Mouse (Mus musculus): ENCODE data around the gene Cap1. TPM values are rescaled to one million over a fixed set of nuclear protein-coding genes. Genes with fewer than 3 reads are reported as not detected.

Cap1 gene
- 16.2 and 18.1 TPM in 2 replicates for polyA plus RNA-seq (2021; fragmentation: Nextera tagmentation)
- long read RNA-seq, experiment 1, partial matches to known transcripts, result 3 of 17 reads
- long read RNA-seq, experiment 1, other reads (novel, unspliced or antisense), result 6 of 17 reads
- long read RNA-seq, experiment 2, transcript Cap1-201 (13 exons, 2,620 nt), result minor isoform, 5 of 42 reads
- long read RNA-seq, experiment 2, transcript Cap1-203 (13 exons, 2,768 nt), result minor isoform, 7 of 42 reads
- long read RNA-seq, experiment 2, transcript Cap1-202 (13 exons, 2,737 nt), result major isoform, 11 of 42 reads
- long read RNA-seq, experiment 2, partial matches to known transcripts, result 11 of 42 reads
- long read RNA-seq, experiment 2, other reads (novel, unspliced or antisense), result 8 of 42 reads

GRCm38 (mm10) chr4:122885768-122886578, at the start of gene Cap1:
Gene Cap1 (minus strand): TSS chr4:122886056.

GRCm38 (mm10) chr4:122835530-122836402, 50.1 kb downstream of the Cap1 start, which contains the start of gene Ppt1:
Gene Ppt1 (plus strand): TSS chr4:122836242.

Other genes with a start within 250 kb of the Cap1 start
- gene 9530002B09Rik, start 196.8 kb downstream of the Cap1 start, polyA plus RNA-seq (2021; fragmentation: Nextera tagmentation), result not detected in 2 replicates
- 104 and 107 TPM in 2 replicates for gene Ppt1, start 49.8 kb downstream of the Cap1 start, polyA plus RNA-seq (2021; fragmentation: Nextera tagmentation)
- 15.2 and 17.2 TPM in 2 replicates for gene Mfsd2a, start 75.1 kb upstream of the Cap1 start, polyA plus RNA-seq (2021; fragmentation: Nextera tagmentation)
- 6.2 and 7.2 TPM in 2 replicates for gene Mycl, start 109.6 kb upstream of the Cap1 start, polyA plus RNA-seq (2021; fragmentation: Nextera tagmentation)
- 5.4 and 6.7 TPM in 2 replicates for gene Trit1, start 130.5 kb upstream of the Cap1 start, polyA plus RNA-seq (2021; fragmentation: Nextera tagmentation)
- 0.04 TPM in 1 of 2 replicates, not detected in the other for gene Bmp8b, start 219.1 kb upstream of the Cap1 start, polyA plus RNA-seq (2021; fragmentation: Nextera tagmentation)
- gene Oxct2b, start 230.2 kb upstream of the Cap1 start, polyA plus RNA-seq (2021; fragmentation: Nextera tagmentation), result 0.26 and 0.29 TPM in 2 replicates